Mouse (Mus musculus) olfactory bulb, adult 2 months (tissue): ENCODE results near the gene Zfp292.

Source experiments
- CTCF ChIP-seq: fragments of 200-500 bp; IDR thresholded peaks from 2 replicates; pipeline ENCODE4 v1.5.1; 2012; ENCODE audit warnings: low read depth, mild to moderate bottlenecking, low read length, moderate library complexity; ENCODE audit not compliant: insufficient read depth
- POLR2A ChIP-seq: fragments of 200-500 bp; IDR thresholded peaks from 2 replicates; pipeline ENCODE4 v1.6.1; 2012; ENCODE audit warnings: mild to moderate bottlenecking, low read depth, low read length, moderate library complexity; ENCODE audit not compliant: insufficient read depth

- TF ChIP-seq CTCF = no peak
- TF ChIP-seq POLR2A = no peak
These were observed 7.0 kb upstream of the Zfp292 start for GRCm38 (mm10) chr4:34889812-34890185.
